Mouse (Mus musculus): ENCODE results near the gene Scd4. TPM values are rescaled to one million over a fixed set of nuclear protein-coding genes. Genes with fewer than 3 reads are reported as not detected.
"Not testable (repeated sequence)": the region's sequence is repeated elsewhere in the genome, so short reads cannot be mapped to it uniquely, and the experiment has no call there.

The Scd4 gene
- total RNA-seq, 1 experiment from 2014 or later, result not detected

GRCm38 (mm10) chr19:44364029-44364428 lies 31.1 kb downstream of the Scd4 start:
- ATAC-seq (replicated peaks; ENCODE audit: insufficient number of reproducible peaks, low FRiP score, low TSS enrichment, poor library complexity, severe bottlenecking), result no peak

GRCm38 (mm10) chr19:44365733-44366132 lies 32.8 kb downstream of the Scd4 start:
- no peak for ATAC-seq (replicated peaks; ENCODE audit: insufficient number of reproducible peaks, low FRiP score, low TSS enrichment, poor library complexity, severe bottlenecking)

GRCm38 (mm10) chr19:44367076-44367475 lies 34.2 kb downstream of the Scd4 start:
- not testable (repeated sequence) for ATAC-seq (replicated peaks; ENCODE audit: insufficient number of reproducible peaks, low FRiP score, low TSS enrichment, poor library complexity, severe bottlenecking)

- no peak for ATAC-seq (replicated peaks; ENCODE audit: insufficient number of reproducible peaks, low FRiP score, low TSS enrichment, poor library complexity, severe bottlenecking)
Observed at GRCm38 (mm10) chr19:44369371-44369770, 36.5 kb downstream of the Scd4 start.

- no peak for ATAC-seq (replicated peaks; ENCODE audit: insufficient number of reproducible peaks, low FRiP score, low TSS enrichment, poor library complexity, severe bottlenecking)
Observed at GRCm38 (mm10) chr19:44370231-44370630, 37.3 kb downstream of the Scd4 start.

DNA sequence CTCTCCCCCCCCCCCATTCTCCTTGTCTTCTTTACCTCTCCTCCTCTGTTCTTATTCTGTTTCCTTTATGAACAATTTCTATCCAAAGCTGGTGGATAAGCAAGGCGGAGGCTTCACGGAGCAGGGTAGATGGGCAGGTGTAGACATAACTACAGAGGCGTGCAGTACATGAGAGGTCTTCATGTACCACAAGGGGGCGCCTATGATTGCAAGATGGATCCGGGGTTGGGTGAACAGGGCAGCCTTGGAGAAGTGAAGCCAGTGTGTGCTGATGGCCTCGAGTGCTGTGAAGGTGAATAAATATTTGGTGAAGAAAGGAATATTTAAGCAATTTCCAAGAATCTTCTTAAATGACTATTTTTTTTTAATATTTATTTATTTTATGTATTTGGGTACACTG lies 40.1 kb downstream of the Scd4 start:
- ATAC-seq (replicated peaks; ENCODE audit: insufficient number of reproducible peaks, low FRiP score, low TSS enrichment, poor library complexity, severe bottlenecking), result peak; percentile 86

GRCm38 (mm10) chr19:44376511-44376951 lies 43.6 kb downstream of the Scd4 start:
- 0 out of 2 replicates have a peak, but pooled peaks have one; percentile 38 for ATAC-seq (replicated peaks; ENCODE audit: insufficient number of reproducible peaks, low FRiP score, low TSS enrichment, poor library complexity, severe bottlenecking)

DNA sequence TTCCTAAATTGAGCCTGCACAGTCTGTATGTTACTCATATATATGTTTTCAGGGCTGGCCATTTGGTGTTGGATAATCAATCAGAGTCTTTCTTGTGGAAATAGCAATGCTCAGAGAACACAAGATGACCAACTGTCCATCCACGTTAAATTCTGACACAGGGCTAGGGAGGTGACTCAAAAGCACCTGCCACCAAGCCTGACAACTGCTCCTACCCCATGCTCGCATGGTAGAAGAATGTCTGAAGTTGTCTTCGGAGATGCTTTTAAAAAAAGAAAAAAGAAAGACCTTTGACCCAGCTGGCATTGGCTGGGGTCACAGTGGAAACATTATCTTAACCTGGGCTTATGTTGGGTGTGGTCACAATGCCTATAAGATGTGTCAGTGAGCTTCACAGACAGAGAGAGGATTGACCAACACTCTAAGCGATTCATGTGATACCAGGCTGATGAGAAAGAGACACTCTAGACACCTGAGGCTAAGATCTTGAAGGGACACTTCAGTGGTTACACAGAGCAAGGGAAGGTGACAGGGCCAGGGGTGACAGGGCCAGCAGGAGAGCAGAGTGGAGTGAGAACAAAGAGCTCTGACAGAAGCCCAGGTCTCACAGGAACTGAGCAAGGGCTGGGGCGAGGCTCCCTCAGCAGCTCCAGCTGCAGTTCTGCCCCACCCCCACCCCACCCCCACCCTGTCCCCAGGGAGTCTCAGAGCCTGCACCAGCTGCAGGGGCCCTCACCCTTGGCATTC lies 44.9 kb downstream of the Scd4 start:
- ATAC-seq (replicated peaks; ENCODE audit: insufficient number of reproducible peaks, low FRiP score, low TSS enrichment, poor library complexity, severe bottlenecking), result peak; percentile 11; the same call in 1 of the 2 replicates

DNA sequence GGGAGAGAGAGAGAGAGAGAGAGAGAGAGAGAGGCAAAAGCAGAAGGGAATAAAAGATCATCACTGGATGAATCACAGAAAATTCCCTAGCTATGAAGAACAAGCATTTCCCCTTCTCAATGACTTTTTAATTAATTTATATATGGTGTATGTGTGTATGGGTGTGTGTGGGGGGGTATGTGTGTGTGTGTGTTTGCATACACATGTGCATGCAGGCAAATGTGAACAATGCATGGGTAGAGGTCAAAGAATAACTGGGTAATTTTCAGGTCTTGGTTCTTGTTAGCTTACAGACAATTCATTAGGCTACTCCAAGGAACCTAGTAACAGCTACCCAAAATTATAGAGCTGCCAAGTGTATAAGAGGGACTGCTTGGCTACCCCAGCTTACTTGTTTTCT lies 46.2 kb downstream of the Scd4 start:
- ATAC-seq (replicated peaks; ENCODE audit: insufficient number of reproducible peaks, low FRiP score, low TSS enrichment, poor library complexity, severe bottlenecking), result no peak

DNA sequence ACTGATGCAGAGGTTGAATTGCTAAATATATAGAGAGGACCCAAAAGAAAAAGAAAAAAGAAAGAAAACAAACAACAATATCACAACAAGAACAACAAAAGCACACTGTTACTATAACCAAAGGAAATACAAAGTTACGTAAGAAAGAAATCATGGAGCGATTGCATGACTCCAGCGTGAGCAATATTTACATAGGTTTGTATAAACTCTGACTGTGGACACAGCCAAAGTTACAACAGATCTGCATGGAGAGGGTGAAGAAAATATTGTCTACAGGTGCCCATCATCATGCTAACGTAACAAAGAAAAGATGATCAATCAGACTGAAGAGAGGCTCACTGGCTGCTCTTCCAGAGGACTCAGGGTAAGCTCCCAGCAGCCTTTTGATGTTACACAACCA lies 47.2 kb downstream of the Scd4 start:
- no peak for ATAC-seq (replicated peaks; ENCODE audit: insufficient number of reproducible peaks, low FRiP score, low TSS enrichment, poor library complexity, severe bottlenecking)

DNA sequence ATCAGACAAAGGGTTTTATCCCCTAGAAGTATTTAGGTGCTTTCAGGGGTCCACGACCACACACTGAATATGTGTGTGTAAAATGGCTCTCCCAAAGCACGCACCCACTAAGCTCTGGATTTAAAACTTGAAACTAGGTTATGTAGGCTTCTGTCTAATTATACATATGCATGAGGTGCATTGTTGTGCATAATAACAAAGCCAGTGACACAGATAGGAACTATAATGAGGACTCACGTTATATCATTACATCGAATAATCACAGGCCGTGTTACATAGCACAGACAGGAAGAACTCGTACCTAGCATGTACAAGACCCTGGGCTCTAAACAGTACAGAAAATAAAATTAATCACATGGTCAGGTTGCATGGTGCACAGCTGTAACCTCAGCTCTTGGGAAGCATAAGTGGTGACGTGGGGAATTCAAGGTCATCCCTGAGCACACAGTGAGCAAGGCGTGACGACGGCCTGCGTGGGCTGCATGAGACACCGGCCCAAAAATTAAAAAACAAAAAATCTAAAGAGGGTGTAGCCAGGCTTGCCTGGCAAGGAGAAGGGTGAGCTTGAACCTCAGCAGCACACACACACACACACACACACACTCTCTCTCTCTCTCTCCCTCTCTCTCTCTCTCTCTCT lies 49.9 kb downstream of the Scd4 start:
- ATAC-seq (replicated peaks; ENCODE audit: insufficient number of reproducible peaks, low FRiP score, low TSS enrichment, poor library complexity, severe bottlenecking), result peak; percentile 33

DNA sequence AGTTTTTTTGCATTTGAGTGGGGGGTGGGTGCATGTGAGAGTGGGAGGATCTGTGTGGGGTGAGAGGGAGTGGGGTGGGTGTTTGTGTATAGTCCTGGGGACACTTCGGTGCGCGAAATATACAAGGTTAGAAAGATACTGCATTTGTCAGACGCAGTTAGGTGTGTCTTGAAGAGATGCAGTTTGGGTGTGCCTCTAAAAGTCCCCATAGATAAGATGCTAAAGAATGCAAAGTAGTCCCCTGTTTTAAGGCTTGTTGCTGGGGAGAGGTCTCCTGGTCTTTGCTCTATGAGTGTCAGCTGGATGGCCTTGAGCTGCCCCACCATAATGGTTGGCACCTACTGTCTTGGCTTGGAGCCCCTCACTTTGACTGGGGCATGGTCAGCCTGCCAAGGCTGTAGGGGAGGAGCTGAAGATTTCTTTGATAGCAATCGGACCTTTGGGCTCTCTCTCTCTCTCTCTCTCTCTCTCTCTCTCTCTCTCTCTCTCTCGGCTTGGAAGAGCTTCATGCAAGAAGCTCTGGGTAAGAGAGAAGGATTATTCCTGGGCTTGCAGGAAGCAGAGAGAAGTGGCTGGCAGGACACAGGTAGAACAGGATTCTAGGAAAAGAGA lies 53.1 kb downstream of the Scd4 start:
- ATAC-seq (replicated peaks; ENCODE audit: insufficient number of reproducible peaks, low FRiP score, low TSS enrichment, poor library complexity, severe bottlenecking), result no peak

DNA sequence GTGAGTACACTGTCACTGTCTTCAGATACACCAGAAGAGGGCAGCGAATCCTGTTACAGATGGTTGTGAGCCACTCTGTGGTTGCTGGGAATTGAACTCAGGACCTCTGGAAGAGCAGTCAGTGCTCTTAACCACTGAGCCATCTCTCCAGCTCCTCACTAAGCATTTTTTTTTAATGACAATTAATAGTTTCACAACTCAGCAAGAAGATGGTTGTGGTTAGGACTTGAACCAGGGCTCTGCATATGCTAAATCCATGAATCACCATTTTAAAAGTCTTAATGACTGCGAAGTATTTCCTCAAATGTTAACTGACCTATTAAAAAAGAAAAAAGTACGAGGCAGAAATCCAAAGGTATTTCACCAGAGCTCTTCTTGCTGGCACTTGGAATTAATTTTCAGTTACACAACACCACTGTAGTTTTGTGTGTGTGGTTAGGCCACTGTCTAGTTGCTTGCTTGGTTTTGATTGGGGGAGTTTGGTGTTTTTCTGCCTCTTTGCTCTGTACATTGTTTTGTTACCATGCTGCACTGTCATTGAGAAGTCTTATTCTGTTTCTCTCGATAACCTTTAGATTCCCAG lies 54.3 kb downstream of the Scd4 start:
- no peak for ATAC-seq (replicated peaks; ENCODE audit: insufficient number of reproducible peaks, low FRiP score, low TSS enrichment, poor library complexity, severe bottlenecking)

DNA sequence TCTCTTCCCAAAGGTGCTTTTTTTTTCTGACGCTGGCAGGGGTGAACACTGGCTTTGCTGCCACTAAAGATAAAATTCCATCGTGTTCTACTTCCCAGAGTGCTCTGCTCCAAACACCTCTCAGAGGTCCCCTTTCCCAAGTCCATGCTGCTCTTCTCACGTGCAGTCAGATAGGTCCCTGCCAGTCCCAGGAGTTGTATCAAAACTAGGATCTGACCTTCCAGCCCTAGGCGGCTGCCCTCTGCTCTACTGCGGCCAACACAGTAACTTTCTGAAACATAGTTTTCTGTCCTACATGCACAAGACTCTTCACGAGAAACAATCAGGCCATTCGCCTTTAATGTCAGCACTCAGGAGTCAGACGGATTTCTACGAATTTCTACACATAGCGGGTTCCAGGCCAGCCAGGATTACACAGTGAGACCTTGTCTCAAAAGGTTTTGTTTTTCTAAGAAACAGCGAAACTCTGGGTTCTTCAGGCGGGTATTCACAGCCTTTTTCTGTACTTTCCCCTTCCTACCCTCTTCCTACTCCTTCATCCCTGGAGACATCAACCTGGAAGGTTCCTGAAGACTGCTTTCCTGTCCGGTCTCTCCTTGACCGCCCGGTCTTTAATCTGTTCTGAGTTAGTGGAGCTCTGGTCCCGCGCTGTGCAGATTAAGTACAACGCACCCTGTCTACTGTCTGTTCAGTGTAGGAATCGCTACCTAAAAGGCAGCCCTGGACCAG lies 55.0 kb downstream of the Scd4 start:
- no peak for ATAC-seq (replicated peaks; ENCODE audit: insufficient number of reproducible peaks, low FRiP score, low TSS enrichment, poor library complexity, severe bottlenecking)

DNA sequence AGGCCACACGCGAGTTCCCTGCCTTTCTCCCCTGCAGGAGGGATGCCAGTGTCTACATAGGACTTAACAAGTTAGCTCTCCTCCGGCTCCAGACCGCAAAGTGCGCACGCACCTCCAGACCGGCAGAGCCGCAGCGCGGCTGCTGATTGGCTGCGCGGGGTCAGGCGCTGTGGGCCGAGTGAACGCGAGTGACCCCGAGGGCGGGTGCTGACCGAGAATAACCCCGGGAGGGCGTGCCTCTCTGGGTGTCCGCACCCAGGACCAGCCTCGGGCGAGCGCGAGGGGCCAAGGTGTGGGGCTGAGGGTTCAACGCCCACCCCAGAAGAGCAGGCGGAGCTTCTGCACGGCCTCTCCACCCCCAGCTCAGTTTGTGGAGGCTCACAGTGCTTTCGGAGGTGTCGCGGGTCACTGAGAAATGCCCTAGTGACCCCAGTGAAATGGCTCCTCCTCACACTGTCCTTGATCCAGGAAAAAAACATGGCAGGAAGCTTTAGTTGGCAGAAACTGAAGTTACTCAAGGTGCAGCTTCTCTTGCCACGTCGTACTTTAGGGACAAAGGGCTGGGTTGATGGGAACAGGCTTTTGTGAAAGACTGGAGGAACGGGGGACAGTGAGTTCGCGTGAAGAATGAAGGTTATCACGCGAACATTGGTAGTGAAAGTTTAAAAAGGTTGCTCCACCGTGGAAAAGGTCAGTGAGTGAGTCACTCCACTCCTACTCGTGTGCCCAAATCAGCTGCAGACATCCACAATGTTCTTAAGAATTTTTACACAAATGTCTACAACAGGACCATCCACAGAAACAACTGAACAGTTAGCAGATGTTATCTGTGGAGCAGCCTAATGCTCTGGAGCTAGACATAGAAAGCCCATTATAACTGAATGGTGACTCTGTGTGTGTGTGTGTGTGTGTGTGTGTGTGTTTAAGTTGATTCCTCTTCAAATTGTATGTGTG lies 55.9 kb downstream of the Scd4 start:
- peak; percentile 81 for ATAC-seq (replicated peaks; ENCODE audit: insufficient number of reproducible peaks, low FRiP score, low TSS enrichment, poor library complexity, severe bottlenecking)

GRCm38 (mm10) chr19:44389507-44389906 lies 56.6 kb downstream of the Scd4 start:
- ATAC-seq (replicated peaks; ENCODE audit: insufficient number of reproducible peaks, low FRiP score, low TSS enrichment, poor library complexity, severe bottlenecking), result peak; percentile 71

DNA sequence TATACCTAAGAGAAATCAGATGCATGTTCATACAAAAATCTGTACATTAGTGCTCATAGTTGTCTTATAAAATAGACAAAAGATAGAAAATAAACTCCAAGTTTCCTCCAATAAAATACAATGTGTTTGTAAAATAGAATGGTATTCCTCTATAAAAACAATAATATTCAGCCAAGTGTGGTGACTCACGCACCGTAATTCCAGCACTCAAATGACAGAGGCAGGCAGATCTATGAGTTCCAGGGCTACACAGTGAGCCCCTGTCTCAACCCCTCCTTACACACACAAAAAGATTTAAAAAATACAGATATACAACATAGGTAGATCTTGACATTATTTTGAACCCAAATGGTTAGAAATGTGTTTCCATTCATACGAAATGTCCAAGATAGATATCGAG lies 59.0 kb downstream of the Scd4 start:
- no peak for ATAC-seq (replicated peaks; ENCODE audit: insufficient number of reproducible peaks, low FRiP score, low TSS enrichment, poor library complexity, severe bottlenecking)
